Mouse (Mus musculus): ENCODE measurements around the gene Snap91.

DNA sequence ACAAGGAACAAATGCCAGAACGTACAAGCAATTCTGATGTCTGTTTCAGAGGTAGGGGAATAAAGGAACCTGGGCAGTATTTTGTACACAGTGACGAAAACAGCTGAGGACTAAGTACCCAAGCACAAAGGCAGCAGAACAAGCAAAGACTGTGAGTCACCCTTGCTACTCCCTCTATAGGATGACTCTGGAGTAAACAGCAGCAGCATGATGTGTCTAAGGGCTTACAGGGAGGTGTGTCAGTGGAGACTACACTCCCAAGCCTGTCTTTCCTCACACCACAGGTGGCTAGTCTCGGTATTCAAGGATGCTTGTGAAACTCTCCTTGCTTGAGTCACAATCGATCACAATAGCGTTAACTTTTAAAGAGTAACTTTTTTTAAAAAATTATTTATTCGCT, 66.1 kb downstream of the Snap91 start:
- no peak for TF ChIP-seq CTCF (IDR thresholded peaks at IDR 0.05; ENCODE audit: low read depth, low read length)
- no peak for TF ChIP-seq POLR2A (IDR thresholded peaks at IDR 0.05; ENCODE audit: extremely low read depth, insufficient read depth, low read length)
